Mouse (Mus musculus) gastrocnemius, postnatal 25 days (tissue): Measurements from ENCODE around the gene Nudt3. TPM values are rescaled to one million over a fixed set of nuclear protein-coding genes. Genes with fewer than 3 reads are reported as not detected.
A peak's percentile ranks its signal among the peaks of the same experiment; 100 is the strongest.

Experiments used
- DNase-seq: peaks from one replicate; pipeline ENCODE4 v3.0.0; 2022
- total RNA-seq, 2 experiments: library from RNA; stranded (reverse); gene quantifications; 1 replicate in 1 of 2; 2 replicates in 1 of 2; pipeline ENCODE4 v1.2.3; 2021

The Nudt3 gene
- total RNA-seq, 2 experiments from 2014 or later = 201 to 245 TPM

DNA sequence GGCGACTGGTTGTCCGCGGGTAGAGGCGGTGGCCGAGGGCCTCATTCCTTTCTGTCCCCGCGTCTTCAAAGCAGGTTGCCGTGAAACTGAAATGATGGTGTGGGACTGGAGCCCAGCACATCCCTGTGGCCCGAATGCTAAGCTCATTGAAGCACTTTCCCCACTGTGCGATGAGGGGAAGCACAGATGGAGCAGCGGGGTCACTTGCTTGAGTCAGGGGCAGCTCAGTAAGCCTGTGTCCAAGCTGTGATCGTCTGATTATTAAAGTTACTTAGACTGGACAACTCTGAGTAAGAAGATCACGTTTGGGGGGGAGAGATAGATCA, 57.4 kb downstream of the Nudt3 start:
- no peak for DNase-seq

DNA sequence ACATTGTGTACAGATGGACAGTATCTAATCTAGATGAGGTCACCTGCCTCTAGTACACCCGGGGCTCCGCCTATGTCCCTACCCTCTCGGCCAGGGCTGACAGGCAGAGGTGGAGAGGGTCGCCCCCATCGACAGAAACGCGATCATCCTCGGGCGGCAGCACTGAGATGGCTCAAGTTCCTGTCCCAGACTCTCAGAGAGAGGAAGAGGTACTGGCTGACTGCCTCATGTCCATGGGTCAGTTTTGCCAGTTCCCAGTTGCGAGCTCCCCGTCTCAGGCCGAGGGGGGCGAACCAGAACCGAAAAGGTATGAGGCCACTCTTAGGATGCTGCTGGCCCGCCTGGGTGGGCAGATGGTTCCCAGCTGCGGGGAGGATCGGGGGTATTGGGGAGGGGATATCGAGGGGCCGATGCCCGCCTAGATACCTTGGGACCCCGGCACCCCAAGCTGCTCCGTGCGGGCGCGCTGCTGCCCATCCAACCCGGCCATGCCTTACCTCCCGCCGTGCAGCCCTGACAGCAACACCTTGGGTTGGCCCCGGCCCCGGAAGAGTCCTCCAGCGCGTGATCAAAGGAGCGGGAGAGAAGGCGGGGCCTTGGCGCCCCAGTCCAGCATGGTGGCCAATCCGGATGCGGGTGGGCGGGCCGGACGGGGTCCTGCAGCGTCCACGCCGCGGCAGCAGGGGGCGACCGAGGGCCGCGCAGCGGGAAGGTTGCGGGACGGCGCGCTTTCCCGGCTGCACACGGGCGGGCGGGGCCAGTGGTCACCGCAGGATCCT, 57.9 kb downstream of the Nudt3 start, which contains the start of gene AI413582:
TSS of gene AI413582 (minus strand) at position 594 of the 779 bp plus-strand sequence.
- peak; percentile 95 for DNase-seq

DNA sequence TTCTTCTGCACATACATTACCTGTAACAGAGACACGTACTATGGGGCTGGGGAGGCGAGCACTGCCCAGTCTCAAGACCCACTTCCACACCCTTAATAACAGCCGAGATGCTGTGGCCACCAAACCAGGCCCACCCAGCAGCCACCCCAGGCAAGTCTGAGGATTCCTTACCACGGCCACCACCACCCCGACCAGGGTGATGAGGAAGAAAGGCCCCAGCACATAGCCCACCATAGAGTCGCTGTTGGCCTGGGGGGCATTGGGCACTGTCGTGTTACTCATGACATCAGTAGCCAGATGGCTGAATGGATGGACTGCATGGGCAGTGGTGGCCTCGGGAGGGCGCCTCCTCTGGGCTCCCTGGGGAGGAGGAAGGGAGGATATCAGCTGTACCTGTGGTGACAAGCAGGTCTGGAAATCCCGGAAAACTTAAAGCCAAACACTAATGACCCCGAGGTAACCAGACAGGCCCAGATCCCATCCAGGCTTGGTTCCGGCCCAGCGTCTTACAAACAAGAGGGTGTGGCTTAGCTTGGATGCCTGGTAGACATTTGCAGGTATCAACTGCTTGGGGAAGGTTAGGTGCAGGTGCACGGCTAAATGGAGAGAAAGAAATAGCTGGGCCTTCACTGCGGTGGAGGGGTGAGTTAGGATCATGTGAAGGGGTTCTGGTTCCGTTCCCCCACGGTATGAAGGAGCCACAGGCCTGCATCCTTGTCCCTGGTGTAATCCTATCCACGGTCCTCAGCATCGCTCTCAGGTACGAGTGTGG, 58.7 kb downstream of the Nudt3 start:
- DNase-seq = no peak

DNA sequence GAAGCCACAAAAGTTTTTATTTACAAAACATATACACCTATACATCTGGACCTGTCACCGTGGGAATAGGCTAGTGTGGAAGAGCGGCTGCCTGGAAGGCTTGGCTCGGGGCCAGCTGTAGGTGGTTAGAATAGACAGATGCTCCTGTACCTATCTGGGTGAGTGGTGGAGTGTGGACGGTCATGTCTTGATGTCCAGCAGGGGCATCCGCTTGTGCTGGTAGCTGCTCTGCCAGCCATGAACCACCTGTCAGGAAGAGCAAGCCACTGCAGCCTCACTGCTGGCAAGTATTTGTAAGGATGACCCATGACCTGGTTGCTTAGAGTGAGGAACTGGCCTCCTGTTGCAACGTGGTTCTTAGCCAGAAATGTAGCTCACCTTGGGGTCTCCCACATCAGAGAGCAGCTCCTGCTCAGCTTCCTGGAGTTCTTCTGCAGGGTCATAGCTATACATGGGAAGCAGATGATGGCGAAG, 59.5 kb downstream of the Nudt3 start:
- no peak for DNase-seq

DNA sequence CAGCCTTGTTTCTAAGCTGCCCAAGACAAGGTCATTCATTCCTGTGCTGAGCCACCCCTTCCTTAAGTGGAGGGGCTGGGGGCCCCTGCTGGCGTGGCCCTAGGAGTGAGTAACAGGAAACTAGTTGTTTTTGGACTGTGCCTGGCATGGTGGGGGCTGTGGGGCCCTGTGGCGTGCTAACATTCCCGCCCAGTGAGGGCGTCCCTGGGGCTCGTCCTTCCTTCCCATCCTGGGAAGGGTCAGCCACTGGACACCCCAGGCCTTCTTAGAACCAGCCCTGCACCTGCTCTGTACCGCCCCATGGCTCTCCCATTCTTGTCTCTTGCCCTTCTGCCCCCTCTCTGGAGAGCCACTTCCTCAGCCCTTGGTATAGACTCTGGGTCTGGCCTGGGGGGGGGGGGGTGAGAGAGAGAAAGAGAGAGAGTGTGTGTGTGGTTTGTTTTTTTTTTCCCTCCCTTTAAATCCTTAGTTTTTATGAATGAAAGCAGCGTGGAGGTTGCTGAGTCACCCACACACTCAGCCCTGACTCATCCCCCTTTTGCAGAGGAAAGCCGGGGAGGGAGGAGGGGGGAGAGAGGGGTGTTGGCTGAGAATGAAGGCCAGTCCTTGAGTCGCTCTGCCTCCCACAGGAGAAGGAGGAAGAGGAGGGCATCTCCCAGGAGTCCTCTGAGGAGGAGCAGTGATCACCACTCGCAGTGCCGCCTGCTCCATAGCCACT, 61.3 kb downstream of the Nudt3 start:
- DNase-seq = no peak

DNA sequence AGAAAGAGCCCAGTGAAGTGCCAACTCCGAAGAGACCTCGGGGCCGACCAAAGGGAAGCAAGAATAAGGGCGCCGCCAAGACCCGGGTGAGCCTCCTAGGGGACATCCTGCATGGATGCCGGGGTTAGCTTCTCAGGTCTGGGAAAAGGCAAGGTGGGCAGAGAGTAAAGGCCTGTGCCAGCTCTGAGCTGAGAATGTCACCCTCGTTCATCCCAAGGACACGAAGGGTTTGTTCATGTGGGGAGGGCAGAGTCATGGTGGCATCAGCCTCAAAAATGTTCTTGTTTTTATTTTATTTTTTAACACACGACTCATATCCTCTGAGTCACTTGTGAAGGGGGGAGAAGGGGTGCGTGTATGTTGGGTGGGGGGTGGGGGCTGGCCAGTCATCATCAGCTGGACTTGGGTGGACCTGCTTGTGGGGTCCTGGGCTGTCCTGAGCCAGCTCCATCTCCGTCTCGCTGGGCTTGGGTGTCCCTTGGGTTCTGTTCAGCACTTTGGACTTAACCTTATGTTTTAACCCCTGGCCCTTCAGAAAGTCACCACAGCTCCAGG, 62.3 kb downstream of the Nudt3 start:
- no peak for DNase-seq

DNA sequence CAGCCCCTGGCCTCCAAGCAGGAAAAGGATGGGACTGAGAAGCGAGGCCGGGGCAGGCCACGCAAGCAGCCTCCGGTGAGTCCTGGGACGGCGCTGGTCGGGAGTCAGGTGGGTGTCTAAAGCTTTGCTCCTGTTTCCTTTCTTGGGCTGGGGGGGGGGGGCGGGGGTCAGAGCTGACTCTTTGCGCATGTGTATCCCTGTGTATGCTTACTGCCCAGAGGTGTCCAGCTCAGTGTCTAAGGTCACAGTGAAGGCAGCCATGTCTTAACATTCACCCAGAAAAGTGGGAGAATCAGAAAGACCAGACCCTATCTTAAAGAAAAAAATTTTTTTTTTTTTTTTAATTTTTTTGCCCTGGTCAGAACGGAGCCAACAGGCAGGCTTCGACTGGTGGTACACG, 63.7 kb downstream of the Nudt3 start:
- no peak for DNase-seq

DNA sequence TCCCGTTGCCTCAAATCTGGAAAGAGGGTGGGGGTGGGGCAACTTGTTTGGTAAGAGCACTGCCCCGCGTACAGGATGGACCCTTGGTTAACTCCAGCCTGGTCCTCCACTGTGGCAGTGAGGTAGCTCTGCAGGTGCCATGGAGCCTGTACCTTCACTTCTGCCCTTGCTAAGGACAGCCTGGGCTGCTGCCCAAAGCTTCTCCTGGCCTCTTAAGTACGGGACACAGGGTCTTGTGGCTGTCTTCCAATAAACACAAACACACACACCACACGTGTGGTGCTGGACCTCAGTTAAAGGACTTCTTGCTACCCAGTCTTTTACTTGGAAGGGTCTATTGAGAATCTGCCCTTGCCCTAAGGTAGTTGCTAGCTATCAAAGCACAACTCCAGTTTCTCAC, 64.5 kb downstream of the Nudt3 start:
- DNase-seq = no peak

DNA sequence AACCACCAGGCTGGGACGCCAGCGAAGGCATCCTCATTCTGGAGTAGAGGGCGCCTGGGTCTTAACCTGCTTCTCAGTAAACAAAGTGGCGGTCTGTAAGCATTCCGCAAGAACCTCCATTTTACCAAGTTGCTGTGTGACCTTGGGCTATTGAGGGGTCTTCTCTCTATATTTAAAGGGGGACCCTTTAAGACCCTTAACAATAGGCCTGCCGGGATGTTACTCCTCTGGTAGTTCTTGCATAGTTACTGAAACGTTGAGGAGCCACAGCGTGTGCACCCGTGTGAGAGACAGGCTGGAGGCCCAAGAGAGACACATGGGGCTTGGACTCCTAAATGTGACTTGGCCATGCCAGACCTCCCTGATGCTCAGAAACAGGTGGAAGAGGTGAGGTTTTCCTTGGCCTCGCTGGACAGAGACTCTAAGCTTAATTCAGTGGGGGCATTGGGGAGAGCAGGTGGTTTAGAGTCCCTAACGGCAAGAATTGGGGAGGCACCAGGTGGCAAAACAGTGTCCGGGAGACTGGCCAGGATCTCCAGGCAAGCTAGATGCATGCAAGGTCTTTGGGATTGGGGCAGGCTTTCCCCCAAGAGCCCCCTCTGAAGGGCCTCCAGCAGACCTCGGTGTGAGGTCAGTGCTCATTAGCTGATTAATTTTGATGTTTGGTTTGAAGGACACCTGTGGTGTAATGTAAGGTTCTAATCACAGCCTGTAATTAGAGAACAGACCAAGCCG, 65.2 kb downstream of the Nudt3 start:
- no peak for DNase-seq

DNA sequence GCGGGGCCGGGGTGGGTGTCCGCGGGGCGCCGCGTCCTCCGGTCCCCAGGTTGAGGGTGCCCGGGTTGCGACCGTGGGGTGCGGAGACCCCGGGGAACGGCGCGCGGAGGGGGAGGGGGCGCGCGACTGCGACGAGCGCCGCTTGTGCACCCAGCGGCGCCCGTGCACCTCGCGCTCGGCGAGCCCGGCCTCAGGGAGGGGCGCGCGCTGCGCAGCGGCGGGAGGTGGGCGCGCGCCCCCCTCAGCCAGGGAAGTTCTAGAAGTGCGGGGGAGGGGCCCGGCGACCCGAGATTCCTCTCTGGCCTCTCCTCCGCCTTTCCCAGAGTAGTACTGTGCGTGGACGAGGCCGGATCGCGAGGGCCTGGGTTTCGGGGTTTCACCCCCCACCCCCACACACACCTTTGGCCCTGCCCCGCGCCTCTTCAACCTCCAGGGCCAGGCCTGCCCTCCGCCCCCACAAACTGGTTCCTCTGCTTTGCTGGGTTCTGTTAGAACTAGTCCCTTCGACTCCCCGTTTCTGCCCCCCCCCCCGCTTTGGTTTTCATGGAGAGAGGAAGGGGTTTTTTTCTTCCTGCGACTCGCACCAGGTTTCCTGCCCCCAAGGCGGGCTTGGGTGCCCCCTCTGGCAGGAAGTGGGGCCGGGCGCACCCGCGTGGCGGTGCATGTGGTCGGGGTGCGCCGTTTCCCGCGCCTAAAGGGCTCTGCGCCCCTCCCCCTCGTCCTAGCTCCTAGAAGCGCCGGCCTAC, 65.9 kb downstream of the Nudt3 start:
- peak; percentile 34 for DNase-seq

DNA sequence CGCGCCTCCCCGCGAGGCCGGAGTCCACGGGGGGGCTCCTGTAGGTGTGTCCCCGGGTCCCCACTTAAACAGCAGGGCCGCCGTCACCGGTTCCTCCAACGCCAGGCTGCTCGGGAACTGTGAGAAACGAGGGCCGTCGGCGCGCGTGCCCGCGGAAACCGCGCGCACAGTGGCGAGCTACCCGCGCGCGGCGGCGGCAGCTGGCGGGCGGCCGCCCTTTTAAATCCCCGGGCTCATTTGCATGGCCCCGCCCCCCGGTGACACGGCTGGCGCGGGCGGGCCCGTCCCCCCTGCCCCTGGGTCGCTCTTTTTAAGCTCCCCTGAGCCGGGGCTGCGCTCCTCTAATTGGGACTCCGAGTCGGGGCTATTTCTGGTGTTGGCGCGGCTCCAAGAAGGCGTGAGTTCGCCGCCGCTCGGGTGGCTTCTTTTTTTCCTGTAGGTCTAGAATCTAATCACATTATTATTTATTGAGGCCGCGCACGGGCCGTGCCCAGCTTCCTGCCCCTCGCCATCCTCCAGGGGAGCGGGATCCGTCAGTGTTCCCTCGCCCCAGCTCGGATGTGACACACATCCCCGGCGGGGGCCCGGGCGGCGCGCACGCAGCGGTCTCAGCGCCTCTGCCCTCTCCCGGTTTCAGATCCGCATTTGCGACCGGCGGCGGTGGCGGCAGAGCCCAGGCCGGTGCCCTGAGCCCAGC, 66.8 kb downstream of the Nudt3 start, which contains the start of gene Hmga1:
TSS of gene Hmga1 (plus strand) at position 183 of the 697 bp plus-strand sequence.
- peak; percentile 87 for DNase-seq

DNA sequence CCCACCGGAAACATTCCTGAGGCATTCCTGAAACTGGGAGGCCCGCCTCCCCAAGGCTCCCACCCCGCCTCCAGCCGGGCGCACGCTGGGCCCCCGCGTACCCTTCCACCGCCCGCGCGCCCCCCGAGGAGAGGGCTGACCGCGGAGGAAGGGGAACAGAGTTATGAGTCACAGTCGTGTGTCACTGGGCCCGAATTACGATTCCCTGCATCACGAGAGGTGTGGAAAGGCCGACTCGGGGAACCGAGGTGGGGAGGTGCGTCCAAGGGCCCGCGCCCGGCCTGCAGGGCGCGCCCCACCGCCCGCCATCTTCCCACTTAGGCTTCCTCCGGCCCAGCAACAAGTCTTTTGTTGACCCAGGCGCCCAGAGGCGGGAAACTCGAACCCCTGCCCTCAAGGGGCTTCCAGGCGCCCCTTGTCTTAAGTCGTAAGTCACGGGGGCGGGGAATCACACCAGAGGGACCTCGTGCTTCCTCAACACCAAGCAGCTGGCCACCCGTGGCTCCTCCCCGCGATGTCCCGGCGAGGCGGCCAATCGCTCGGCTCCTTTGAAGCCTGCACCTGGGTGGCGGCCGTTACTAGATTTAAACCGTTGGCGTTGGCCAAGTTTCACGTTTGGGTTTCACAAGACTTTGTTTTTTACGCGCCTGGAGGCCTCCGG, 67.7 kb downstream of the Nudt3 start:
- DNase-seq = peak; percentile 65

DNA sequence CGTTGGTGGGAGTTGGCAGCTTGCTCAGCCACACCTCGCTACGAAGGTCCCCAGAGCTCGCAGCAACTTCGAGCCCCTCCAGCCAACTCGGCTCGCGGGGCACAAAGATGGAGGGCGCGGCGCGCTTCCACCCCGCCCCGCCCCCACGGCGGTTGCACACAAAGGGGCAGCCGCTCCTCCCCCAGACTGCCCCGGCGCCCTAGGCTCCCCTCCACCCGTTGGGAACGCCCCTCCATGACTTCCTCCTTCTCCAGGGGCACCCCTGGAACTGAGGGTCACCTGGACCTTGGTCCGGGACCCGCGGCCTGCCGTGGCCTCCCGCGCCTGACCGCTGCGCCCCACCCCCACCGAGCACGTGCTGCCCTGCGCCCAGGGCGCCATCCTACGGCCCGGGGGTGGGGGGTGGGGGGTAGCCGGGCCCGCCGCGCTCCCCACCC, 68.2 kb downstream of the Nudt3 start:
- peak; percentile 32 for DNase-seq

DNA sequence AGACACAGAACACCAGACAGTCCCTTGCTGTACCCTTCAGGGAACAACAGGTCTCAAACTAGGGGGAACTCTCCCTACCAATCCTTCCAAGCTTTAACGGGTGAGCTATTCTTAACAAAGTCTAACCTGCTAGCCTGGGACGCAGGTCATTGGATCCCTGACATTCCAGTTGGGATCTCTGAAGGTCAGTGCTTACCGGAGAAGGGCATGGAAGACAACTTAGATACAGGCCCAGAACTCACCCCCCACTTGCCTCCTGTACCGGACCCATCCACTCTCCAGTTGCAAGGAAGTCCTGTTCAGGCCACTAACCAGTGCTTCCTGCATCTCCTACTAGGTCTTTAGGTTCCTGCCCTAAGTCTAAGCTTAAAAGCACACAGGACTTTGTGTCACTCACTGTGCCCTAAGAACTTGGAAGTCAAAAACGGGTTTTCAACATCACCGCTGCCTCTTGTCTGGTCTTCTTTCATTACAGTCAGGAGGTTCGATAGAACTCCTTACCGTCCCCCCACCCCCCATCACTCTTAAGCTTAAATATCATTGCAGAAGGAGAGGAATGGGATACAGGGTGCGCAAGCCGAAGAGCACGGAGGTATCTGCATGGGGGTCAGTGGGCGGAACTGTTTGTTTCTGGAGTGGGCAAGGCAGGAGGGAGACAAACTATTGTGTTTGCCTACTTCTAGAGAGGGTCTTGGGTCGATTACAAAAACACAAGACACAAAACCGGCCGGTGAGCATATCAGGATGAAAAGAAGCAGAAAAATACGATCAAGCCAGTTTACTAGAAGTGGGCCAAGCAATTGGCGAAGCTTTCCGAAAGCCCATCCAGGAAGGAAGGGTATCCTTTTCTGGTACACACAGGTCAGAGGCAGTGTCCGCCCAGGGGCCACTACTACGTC, 69.0 kb downstream of the Nudt3 start:
- DNase-seq = no peak

DNA sequence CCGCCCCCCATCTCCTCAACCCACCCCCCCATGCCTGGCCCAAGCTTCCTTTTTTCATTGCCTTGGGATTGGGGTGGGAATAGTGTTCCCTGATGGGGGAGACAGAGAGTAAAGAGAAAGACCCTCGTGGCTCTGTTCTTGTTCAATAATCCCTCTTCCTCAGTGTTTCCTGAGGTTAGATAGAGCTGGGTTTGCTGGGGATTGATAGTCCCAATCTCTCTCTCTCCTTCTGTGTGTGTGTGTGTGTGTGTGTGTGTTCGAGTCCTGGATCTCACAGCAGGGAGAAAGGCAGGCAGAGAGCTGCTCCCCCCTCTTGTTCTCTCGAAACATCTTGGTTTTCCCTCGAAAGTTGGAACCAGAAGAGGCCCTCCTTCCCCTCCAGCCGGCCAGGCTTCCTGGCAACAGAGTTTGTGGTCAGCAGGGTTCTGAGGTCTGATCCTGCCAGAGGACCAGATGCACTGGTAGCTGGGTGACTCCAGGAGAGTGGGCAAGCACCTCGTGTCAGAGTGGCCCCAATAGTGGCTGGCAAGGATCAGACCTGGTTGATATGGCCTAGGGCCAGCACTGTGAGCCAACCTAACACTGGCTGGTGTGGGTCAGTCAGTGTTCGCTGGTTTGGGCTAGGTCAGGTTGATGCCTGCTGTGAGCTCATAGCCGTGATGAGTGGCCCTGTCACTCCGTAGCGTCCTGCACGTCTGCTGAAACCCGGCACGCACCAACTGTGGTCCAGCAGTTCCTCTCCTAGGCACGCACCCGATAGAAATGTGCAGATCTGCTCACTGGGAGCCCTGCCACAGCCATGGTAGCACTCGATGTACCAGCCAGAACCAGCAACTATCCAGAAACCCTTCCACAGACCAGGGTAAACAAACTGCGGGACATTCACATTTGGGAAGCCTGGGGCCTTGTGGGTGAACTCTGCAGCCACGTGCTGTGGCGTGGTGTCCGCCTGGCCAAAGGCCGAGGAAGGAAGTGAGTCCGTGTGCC, 70.8 kb downstream of the Nudt3 start:
- peak; percentile 40 for DNase-seq

DNA sequence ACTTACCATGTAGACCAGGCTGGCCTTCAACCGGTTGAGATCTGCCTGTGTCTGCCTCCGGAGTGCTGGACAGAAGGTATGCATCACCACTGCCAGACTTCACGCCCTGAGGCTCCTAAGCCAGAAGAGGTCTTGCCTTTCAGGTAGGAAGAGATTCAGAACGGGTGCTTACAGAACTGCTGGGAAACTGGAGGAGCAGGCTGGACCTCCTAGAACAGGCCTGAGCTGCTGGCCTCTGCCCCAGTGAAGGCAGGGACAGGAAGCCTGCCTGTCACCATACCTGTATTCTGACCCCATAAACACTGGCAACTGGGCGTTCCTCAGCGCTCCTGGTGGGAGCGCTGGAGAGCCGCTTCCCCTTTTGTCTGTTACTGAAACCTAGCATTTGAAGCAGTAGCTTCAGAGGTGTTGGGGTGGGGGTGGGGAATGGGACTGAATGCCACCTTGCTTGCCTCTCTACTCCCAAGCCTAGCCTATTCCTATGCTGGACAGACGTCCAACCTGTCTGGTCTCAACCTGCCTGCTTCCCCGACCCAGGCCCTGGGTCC, 71.8 kb downstream of the Nudt3 start:
- no peak for DNase-seq

DNA sequence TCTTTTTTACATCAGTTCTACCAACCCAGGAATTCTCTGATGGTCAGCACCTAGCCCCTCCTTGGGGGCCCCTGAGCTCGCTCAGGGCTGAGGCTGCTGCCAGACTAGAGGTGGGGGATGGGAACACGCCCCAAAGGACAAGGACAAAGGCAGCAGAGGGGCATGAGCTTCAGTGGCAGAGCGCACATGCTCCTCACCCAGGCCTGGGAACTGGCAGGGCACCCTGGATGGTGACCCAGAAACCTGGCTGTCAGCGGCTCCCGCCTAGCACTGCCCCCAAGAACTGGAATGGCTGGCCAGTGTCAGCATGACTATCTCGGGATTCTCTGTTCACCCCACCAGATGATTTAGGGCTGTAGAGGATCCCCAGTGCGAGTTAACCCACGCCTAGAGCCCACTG, 74.1 kb downstream of the Nudt3 start:
- DNase-seq = no peak
